Mouse (Mus musculus) hindbrain, embryonic 11.5 days (tissue): ENCODE data around the gene Kif7. TPM values are rescaled to one million over a fixed set of nuclear protein-coding genes. Genes with fewer than 3 reads are reported as not detected.
A peak's percentile ranks its signal among the peaks of the same experiment; 100 is the strongest.

Experiments used
- ATAC-seq: fragments of 200-750 bp; cut with Nextera tagmentation; 2 replicates; pipeline ENCODE4 v1.8.0; 2017; ENCODE audit warnings: mild to moderate bottlenecking, moderate TSS enrichment, moderate library complexity; ENCODE audit not compliant: low FRiP score
- DNase-seq: peaks from one replicate; pipeline ENCODE4 v3.0.0-alpha.2; 2015; ENCODE audit warnings: low spot score
- H3K27ac ChIP-seq: fragments of 300-500 bp; sonication (generic); 2 replicates; pipeline ENCODE4 v1.5.1; 2014; ENCODE audit warnings: mild to moderate bottlenecking, low read depth, low read length
- H3K27me3 ChIP-seq: fragments of 300-500 bp; sonication (generic); 2 replicates; pipeline ENCODE4 v1.6.1; 2014; ENCODE audit warnings: mild to moderate bottlenecking, low read length, moderate library complexity, mixed read lengths; ENCODE audit not compliant: control insufficient read depth, insufficient read depth
- H3K36me3 ChIP-seq: fragments of 300-500 bp; sonication (generic); 2 replicates; pipeline ENCODE4 v1.6.1; 2014; ENCODE audit warnings: mild to moderate bottlenecking, low read length, moderate library complexity, mixed read lengths; ENCODE audit not compliant: control insufficient read depth, insufficient read depth
- H3K4me1 ChIP-seq: fragments of 300-500 bp; sonication (generic); replicated peaks from 2 replicates; pipeline ENCODE4 v1.6.1; 2014; ENCODE audit warnings: low read length, mixed read lengths; ENCODE audit not compliant: control insufficient read depth, insufficient read depth
- H3K4me2 ChIP-seq: fragments of 300-500 bp; sonication (generic); replicated peaks from 2 replicates; pipeline ENCODE4 v1.6.1; 2014; ENCODE audit warnings: mild to moderate bottlenecking, low read depth, low read length
- H3K4me3 ChIP-seq: fragments of 300-500 bp; sonication (generic); 2 replicates; pipeline ENCODE4 v1.5.1; 2014; ENCODE audit warnings: low read depth, low read length
- H3K9ac ChIP-seq: fragments of 300-500 bp; sonication (generic); 2 replicates; pipeline ENCODE4 v1.6.1; 2014; ENCODE audit warnings: low read depth, low read length
- H3K9me3 ChIP-seq: fragments of 300-500 bp; sonication (generic); 2 replicates; pipeline ENCODE4 v1.6.1; 2016; ENCODE audit warnings: low read length; ENCODE audit not compliant: control insufficient read depth
- WGBS: fragments of 180-500 bp; shearing (Covaris S2); extraction: QIAGEN DNeasy Blood & Tissue Kit; methylation state at CpG from one replicate; pipeline ENCODE4 v1.1.7; 2014; 5-methylcytosine and 5-hydroxymethylcytosine counted together
- polyA plus RNA-seq: library from polyadenylated mRNA; unstranded; fragments of >200 nt; fragmentation: Nextera tagmentation; extraction: Ambion mirVana; gene quantifications from 2 replicates; pipeline ENCODE4 v1.2.1, GENCODE M21; 2014

The Kif7 gene
- polyA plus RNA-seq, 1 experiment from 2014 or later: 2.7 TPM

DNA sequence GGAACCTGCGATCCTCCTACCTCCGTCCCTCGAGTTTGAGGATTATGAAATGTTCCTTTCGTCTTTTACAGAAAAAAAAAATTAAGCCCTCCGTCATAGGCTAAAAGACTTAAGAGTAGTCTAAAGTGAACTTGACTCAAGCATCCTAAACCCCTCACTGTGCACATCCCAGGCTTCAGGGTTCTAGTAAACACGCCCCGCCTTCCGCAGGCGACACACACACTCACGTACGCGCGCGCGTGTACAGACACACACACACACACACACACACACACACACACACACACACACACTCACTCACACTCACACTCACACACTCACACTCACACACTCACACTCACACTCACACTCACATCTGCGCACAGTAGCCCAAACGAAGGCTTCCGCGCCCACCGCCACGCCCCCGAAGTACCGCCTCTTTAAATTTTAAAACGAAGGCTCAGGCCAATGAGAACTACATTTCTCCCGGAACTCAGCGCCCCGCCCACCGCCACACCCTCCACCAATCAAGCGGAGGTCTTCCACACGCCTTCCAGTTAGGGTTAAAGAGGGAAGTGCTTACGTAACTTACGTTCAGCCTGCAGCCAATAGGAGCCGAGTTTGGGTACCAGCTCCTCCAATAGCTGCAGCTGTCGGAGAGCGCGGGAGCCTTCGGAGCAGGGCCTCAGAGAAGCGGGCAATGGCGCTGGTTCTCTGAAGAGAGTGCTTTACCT lies 55.8 kb downstream of the Kif7 start, which contains the start of gene Ticrr:
Gene Ticrr (plus strand): TSS at position 619 of the 713 bp plus-strand sequence.
- DNase-seq (peak; percentile 98), ATAC-seq (peak; percentile 99)
- Histone ChIP-seq H3K36me3 (no peaks in the 10 kb centered on the region), H3K27ac (no peak within 1 kb of the TSS), H3K9ac (peak within 1 kb of the TSS; percentile 88), H3K9me3 (no peaks in the 10 kb centered on the region), H3K4me1 (peaks cover 6% of the 10 kb centered on the region; the same call in 1 of the 2 replicates), H3K27me3 (no peaks in the 10 kb centered on the region), H3K4me3 (peak within 1 kb of the TSS; percentile 98), H3K4me2 (peak within 1 kb of the TSS; percentile 86)
- under 1% methylated on average over 37 of the region's 39 CpGs for WGBS

- 46% methylated on average over 1 of the region's 1 CpGs for WGBS
- Histone ChIP-seq H3K27ac (no peak overlapping the region), H3K4me1 (no peaks in the 10 kb centered on the region), H3K9me3 (no peaks in the 10 kb centered on the region), H3K9ac (no peak overlapping the region), H3K4me2 (no peak overlapping the region), H3K4me3 (no peak overlapping the region), H3K36me3 (no peaks in the 10 kb centered on the region), H3K27me3 (no peaks in the 10 kb centered on the region)
- ATAC-seq (no peak), DNase-seq (no peak)
Observed at GRCm38 (mm10) chr7:79654586-79654985, 60.9 kb downstream of the Kif7 start.

DNA sequence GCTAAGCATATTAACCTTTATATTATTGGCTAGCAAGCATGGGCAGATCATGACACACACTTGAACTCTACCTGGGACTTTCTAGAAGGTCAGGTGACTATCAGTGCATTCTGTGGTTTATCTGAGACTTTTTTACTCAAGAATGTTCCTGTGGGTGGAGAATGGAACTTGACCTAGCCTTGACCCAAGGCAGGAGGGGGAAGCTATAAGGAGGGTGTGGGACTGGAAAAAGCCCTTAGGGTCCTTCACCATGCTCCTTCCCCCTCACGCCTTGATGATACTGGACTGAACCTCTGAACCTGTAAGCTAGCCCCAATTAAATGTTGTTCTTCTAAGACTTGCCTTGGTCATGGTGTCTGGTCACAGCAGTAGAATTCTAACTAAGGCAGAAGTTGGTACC lies 61.3 kb downstream of the Kif7 start:
- H3K4me1 ChIP-seq: no peaks in the 10 kb centered on the region
- WGBS: 71% methylated on average over 1 of the region's 1 CpGs
- no peak overlapping the region for H3K4me3 ChIP-seq
- H3K9ac ChIP-seq: no peak overlapping the region
- DNase-seq (no peak), ATAC-seq (no peak)
- no peaks in the 10 kb centered on the region for H3K9me3 ChIP-seq
- no peaks in the 10 kb centered on the region for H3K27me3 ChIP-seq
- H3K36me3 ChIP-seq: no peaks in the 10 kb centered on the region
- H3K4me2 ChIP-seq: no peak overlapping the region
- no peak overlapping the region for H3K27ac ChIP-seq

- WGBS: 9% methylated on average over 3 of the region's 3 CpGs
- no peak for ATAC-seq
- H3K4me3 ChIP-seq: no peak overlapping the region
Observed at GRCm38 (mm10) chr7:79649005-79649404, 66.5 kb downstream of the Kif7 start.

More at GRCm38 (mm10) chr7:79649005-79649404, 66.5 kb downstream of the Kif7 start:
- H3K36me3 ChIP-seq: no peaks in the 10 kb centered on the region
- H3K27ac ChIP-seq: no peak overlapping the region
- peak; percentile 81 for DNase-seq
- H3K9me3 ChIP-seq: no peaks in the 10 kb centered on the region
- H3K9ac ChIP-seq: no peak overlapping the region
- no peak overlapping the region for H3K4me2 ChIP-seq
- H3K4me1 ChIP-seq: no peaks in the 10 kb centered on the region
- no peaks in the 10 kb centered on the region for H3K27me3 ChIP-seq

Other genes starting within 250 kb of the Kif7 start
- gene Polg, start 249.4 kb downstream of the Kif7 start, polyA plus RNA-seq: 22.5 and 26.3 TPM in 2 replicates
- gene Rhcg, start 98.1 kb downstream of the Kif7 start, polyA plus RNA-seq: 1.4 and 2.7 TPM in 2 replicates
- gene Ticrr, start 55.5 kb downstream of the Kif7 start, polyA plus RNA-seq: 11.8 and 16.6 TPM in 2 replicates
- gene Plin1, start 17.2 kb upstream of the Kif7 start, polyA plus RNA-seq: not detected in 2 replicates
- 7.6 and 8.4 TPM in 2 replicates for gene Pex11a, start 27.4 kb upstream of the Kif7 start, polyA plus RNA-seq
- gene Wdr93, start 27.4 kb upstream of the Kif7 start, polyA plus RNA-seq: 0.19 and 0.60 TPM in 2 replicates
- gene Mesp1, start 78.1 kb upstream of the Kif7 start, polyA plus RNA-seq: not detected in 2 replicates
- 0.42 and 0.78 TPM in 2 replicates for gene Mesp2, start 95.0 kb upstream of the Kif7 start, polyA plus RNA-seq
- 4.9 and 6.2 TPM in 2 replicates for gene Anpep, start 145.3 kb upstream of the Kif7 start, polyA plus RNA-seq
- 46.6 and 53.8 TPM in 2 replicates for gene Ap3s2, start 204.9 kb upstream of the Kif7 start, polyA plus RNA-seq
- 22.5 and 24.9 TPM in 2 replicates for gene Arpin, start 219.6 kb upstream of the Kif7 start, polyA plus RNA-seq